Mouse (Mus musculus): ENCODE measurements around the gene Dctd. TPM values are rescaled to one million over a fixed set of nuclear protein-coding genes. Genes with fewer than 3 reads are reported as not detected.
"Not testable (repeated sequence)": the region's sequence is repeated elsewhere in the genome, so short reads cannot be mapped to it uniquely, and the experiment has no call there.

Gene Dctd
- total and polyA plus RNA-seq, 2 experiments from 2014 or later = 12.9 to 14.2 TPM

GRCm38 (mm10) chr8:48177876-48178275 lies 79.0 kb downstream of the Dctd start:
- WGBS = 100% methylated on average over 1 of the region's 1 CpGs
- no peaks in the 10 kb centered on the region for H3K36me3 ChIP-seq (ENCODE audit: insufficient read depth, low read length)
- no peak overlapping the region for H3K4me2 ChIP-seq (ENCODE audit: low read depth, low read length, poor library complexity, severe bottlenecking)
- H3K4me3 ChIP-seq (ENCODE audit: low read depth, low read length) = no peak overlapping the region
- ATAC-seq (ENCODE audit: low FRiP score) (no peak), DNase-seq (ENCODE audit: low spot score) (no peak)
- H3K9me3 ChIP-seq (ENCODE audit: low read length) = no peaks in the 10 kb centered on the region
- TF ChIP-seq CTCF (IDR thresholded peaks at IDR 0.05) = no peak
- no peak overlapping the region for H3K9ac ChIP-seq (replicated peaks; ENCODE audit: low read length, poor library complexity, severe bottlenecking)
- H3K4me1 ChIP-seq (ENCODE audit: insufficient read depth, low read length) = no peaks in the 10 kb centered on the region
- no peak overlapping the region for H3K27ac ChIP-seq (ENCODE audit: low read depth, low read length)
- no peaks in the 10 kb centered on the region for H3K27me3 ChIP-seq (ENCODE audit: insufficient read depth, low read length)

- WGBS = 28% methylated on average over 4 of the region's 4 CpGs
- Histone ChIP-seq H3K4me2 (ENCODE audit: low read depth, low read length, poor library complexity, severe bottlenecking) (no peak overlapping the region), H3K36me3 (ENCODE audit: insufficient read depth, low read length) (no peaks in the 10 kb centered on the region), H3K4me3 (ENCODE audit: low read depth, low read length) (no peak overlapping the region), H3K27me3 (ENCODE audit: insufficient read depth, low read length) (no peaks in the 10 kb centered on the region), H3K9ac (replicated peaks; ENCODE audit: low read length, poor library complexity, severe bottlenecking) (no peak overlapping the region), H3K9me3 (ENCODE audit: low read length) (no peaks in the 10 kb centered on the region), H3K4me1 (ENCODE audit: insufficient read depth, low read length) (no peaks in the 10 kb centered on the region), H3K27ac (ENCODE audit: low read depth, low read length) (no peak overlapping the region)
- ATAC-seq (ENCODE audit: low FRiP score) = no peak
- DNase-seq (ENCODE audit: low spot score) = no peak
- TF ChIP-seq CTCF (IDR thresholded peaks at IDR 0.05) = no peak
These were observed 80.1 kb downstream of the Dctd start for GRCm38 (mm10) chr8:48178993-48179392.

GRCm38 (mm10) chr8:48180146-48180545 lies 81.3 kb downstream of the Dctd start:
- not testable (repeated sequence) for DNase-seq (ENCODE audit: low spot score); H3K9me3 ChIP-seq (ENCODE audit: low read length); H3K4me3 ChIP-seq (ENCODE audit: low read depth, low read length); H3K36me3 ChIP-seq (ENCODE audit: insufficient read depth, low read length); H3K4me2 ChIP-seq (ENCODE audit: low read depth, low read length, poor library complexity, severe bottlenecking); H3K27me3 ChIP-seq (ENCODE audit: insufficient read depth, low read length); H3K4me1 ChIP-seq (ENCODE audit: insufficient read depth, low read length); ATAC-seq (ENCODE audit: low FRiP score); H3K27ac ChIP-seq (ENCODE audit: low read depth, low read length); H3K9ac ChIP-seq (replicated peaks; ENCODE audit: low read length, poor library complexity, severe bottlenecking)
- 95% methylated on average over 9 of the region's 9 CpGs for WGBS

- ATAC-seq (ENCODE audit: low FRiP score) = no peak
These were observed 82.1 kb downstream of the Dctd start for GRCm38 (mm10) chr8:48181000-48181399.

GRCm38 (mm10) chr8:48183758-48184157 lies 84.9 kb downstream of the Dctd start:
- no peak for TF ChIP-seq CTCF (IDR thresholded peaks at IDR 0.05)
- H3K9me3 ChIP-seq (ENCODE audit: low read length) = no peaks in the 10 kb centered on the region
- H3K4me1 ChIP-seq (ENCODE audit: insufficient read depth, low read length) = no peaks in the 10 kb centered on the region
- ATAC-seq (ENCODE audit: low FRiP score) = no peak
- H3K36me3 ChIP-seq (ENCODE audit: insufficient read depth, low read length) = no peaks in the 10 kb centered on the region
- DNase-seq (ENCODE audit: low spot score) = no peak
- no peak overlapping the region for H3K4me3 ChIP-seq (ENCODE audit: low read depth, low read length)
- H3K9ac ChIP-seq (replicated peaks; ENCODE audit: low read length, poor library complexity, severe bottlenecking) = no peak overlapping the region
- 73% methylated on average over 7 of the region's 7 CpGs for WGBS
- H3K27ac ChIP-seq (ENCODE audit: low read depth, low read length) = no peak overlapping the region
- H3K27me3 ChIP-seq (ENCODE audit: insufficient read depth, low read length) = no peaks in the 10 kb centered on the region
- no peak overlapping the region for H3K4me2 ChIP-seq (ENCODE audit: low read depth, low read length, poor library complexity, severe bottlenecking)

More at GRCm38 (mm10) chr8:48181000-48181399, 82.1 kb downstream of the Dctd start:
- no peaks in the 10 kb centered on the region for H3K36me3 ChIP-seq (ENCODE audit: insufficient read depth, low read length)
- no peak overlapping the region for H3K9ac ChIP-seq (replicated peaks; ENCODE audit: low read length, poor library complexity, severe bottlenecking)
- no peak overlapping the region for H3K4me2 ChIP-seq (ENCODE audit: low read depth, low read length, poor library complexity, severe bottlenecking)
- WGBS = 94% methylated on average over 3 of the region's 3 CpGs
- DNase-seq (ENCODE audit: low spot score) = no peak
- no peaks in the 10 kb centered on the region for H3K4me1 ChIP-seq (ENCODE audit: insufficient read depth, low read length)
- H3K27me3 ChIP-seq (ENCODE audit: insufficient read depth, low read length) = no peaks in the 10 kb centered on the region
- H3K27ac ChIP-seq (ENCODE audit: low read depth, low read length) = no peak overlapping the region
- H3K9me3 ChIP-seq (ENCODE audit: low read length) = no peaks in the 10 kb centered on the region
- no peak overlapping the region for H3K4me3 ChIP-seq (ENCODE audit: low read depth, low read length)
- TF ChIP-seq CTCF (IDR thresholded peaks at IDR 0.05) = no peak

- no peak for TF ChIP-seq CTCF (IDR thresholded peaks at IDR 0.05)
- Histone ChIP-seq H3K27me3 (ENCODE audit: insufficient read depth, low read length) (no peaks in the 10 kb centered on the region), H3K9me3 (ENCODE audit: low read length) (no peaks in the 10 kb centered on the region), H3K4me3 (ENCODE audit: low read depth, low read length) (no peak overlapping the region), H3K4me2 (ENCODE audit: low read depth, low read length, poor library complexity, severe bottlenecking) (no peak overlapping the region), H3K4me1 (ENCODE audit: insufficient read depth, low read length) (no peaks in the 10 kb centered on the region), H3K9ac (replicated peaks; ENCODE audit: low read length, poor library complexity, severe bottlenecking) (no peak overlapping the region), H3K27ac (ENCODE audit: low read depth, low read length) (no peak overlapping the region), H3K36me3 (ENCODE audit: insufficient read depth, low read length) (no peaks in the 10 kb centered on the region)
- 97% methylated on average over 12 of the region's 12 CpGs for WGBS
- ATAC-seq (ENCODE audit: low FRiP score) (no peak), DNase-seq (ENCODE audit: low spot score) (no peak)
These were observed 89.7 kb downstream of the Dctd start for GRCm38 (mm10) chr8:48188586-48188985.
